Mouse (Mus musculus) thymus, adult 18-20 months (tissue): ENCODE results near the gene Ikbkg.
"Not testable (repeated sequence)": the region's sequence is repeated elsewhere in the genome, so short reads cannot be mapped to it uniquely, and the experiment has no call there.

ENCODE experiments used
- DNase-seq, 2 experiments: peaks; one replicate each; pipeline ENCODE4 v3.0.0; 2022; ENCODE audit warnings: mixed read lengths in 2 of 2

The Ikbkg gene

GRCm38 (mm10) chrX:74451157-74451912 is 58.2 kb downstream of the Ikbkg start:
- DNase-seq, result no peak

- no peak for DNase-seq
These were observed 59.7 kb downstream of the Ikbkg start for GRCm38 (mm10) chrX:74452773-74453172.

- not testable (repeated sequence) for DNase-seq
These were observed 88.3 kb downstream of the Ikbkg start, which contains the start of gene Gm6880 for GRCm38 (mm10) chrX:74481349-74481885. Gm6880 (minus strand) TSS chrX:74481399.

- no peak for DNase-seq
These were observed 104.0 kb downstream of the Ikbkg start for GRCm38 (mm10) chrX:74497131-74497530.
